Mouse (Mus musculus): ENCODE results near the gene Eef2kmt. TPM values are rescaled to one million over a fixed set of nuclear protein-coding genes. Genes with fewer than 3 reads are reported as not detected.

Eef2kmt gene
- 3.2 and 6.1 TPM in 2 replicates for polyA plus RNA-seq (2012; ENCODE audit: low replicate concordance)

GRCm38 (mm10) chr16:5255779-5256496 lies at the start of gene Eef2kmt:
TSS of gene Eef2kmt (minus strand) at chr16:5255983.

GRCm38 (mm10) chr16:5233418-5234313 lies 22.1 kb downstream of the Eef2kmt start, which contains the start of gene Alg1:
TSS of gene Alg1 (plus strand) at chr16:5233621.

GRCm38 (mm10) chr16:5222140-5222539 lies 33.6 kb downstream of the Eef2kmt start, which contains the start of gene AU021092:
TSS of gene AU021092 (minus strand) at chr16:5222299.

GRCm38 (mm10) chr16:5203668-5204433 lies 51.9 kb downstream of the Eef2kmt start, which contains the start of gene Nagpa:
TSS of gene Nagpa (minus strand) at chr16:5204012.

Other genes with a start within 250 kb of the Eef2kmt start
- not detected in 2 replicates for gene Smim22, start 248.7 kb downstream of the Eef2kmt start, polyA plus RNA-seq (2012; ENCODE audit: low replicate concordance)
- 205 and 264 TPM in 2 replicates for gene Rogdi, start 242.4 kb downstream of the Eef2kmt start, polyA plus RNA-seq (2012; ENCODE audit: low replicate concordance)
- 14.7 and 34.6 TPM in 2 replicates for gene Glyr1, start 206.1 kb downstream of the Eef2kmt start, polyA plus RNA-seq (2012; ENCODE audit: low replicate concordance)
- 21.6 and 26.2 TPM in 2 replicates for gene Ubn1, start 205.9 kb downstream of the Eef2kmt start, polyA plus RNA-seq (2012; ENCODE audit: low replicate concordance)
- gene Ppl, start 123.6 kb downstream of the Eef2kmt start, polyA plus RNA-seq (2012; ENCODE audit: low replicate concordance), result 1.9 and 3.0 TPM in 2 replicates
- gene Sec14l5, start 108.9 kb downstream of the Eef2kmt start, polyA plus RNA-seq (2012; ENCODE audit: low replicate concordance), result 0.09 TPM in 1 of 2 replicates, not detected in the other
- gene Nagpa, start 52.0 kb downstream of the Eef2kmt start, polyA plus RNA-seq (2012; ENCODE audit: low replicate concordance), result 35.6 and 64.5 TPM in 2 replicates
- gene AU021092, start 33.7 kb downstream of the Eef2kmt start, polyA plus RNA-seq (2012; ENCODE audit: low replicate concordance), result 1.3 TPM in 1 of 2 replicates, not detected in the other
- gene Alg1, start 22.4 kb downstream of the Eef2kmt start, polyA plus RNA-seq (2012; ENCODE audit: low replicate concordance), result 12.9 and 22.3 TPM in 2 replicates

All from hematopoietic multipotent progenitor cell, adult 10-12 weeks (in vitro differentiated cells).